8 mouse cellular contexts compared by ENCODE assay signal in genomic region chr9:96758749-96759597, GRCm38 (mm10). TPM values are rescaled to one million over a fixed set of nuclear protein-coding genes. Genes with fewer than 3 reads are reported as not detected.
DNase-seq lines count a peak whose midpoint lies in the region; ATAC-seq and TF ChIP-seq lines count a peak whose summit lies in the region.

No protein-coding gene starts in this region.

- H3K4me3 ChIP-seq in erythroblast, embryonic 14.5 days (replicated peaks): peak overlapping the region; percentile 49
- peak overlapping the region; percentile 44 for H3K4me3 ChIP-seq in heart, embryonic 12.5 days
- H3K4me3 ChIP-seq in kidney, embryonic 16.5 days (ENCODE audit: low read length): peak overlapping the region; percentile 36

- H3K27me3 ChIP-seq in erythroblast, embryonic 14.5 days (ENCODE audit: control insufficient read depth): no peaks in the 10 kb centered on the region
- no peaks in the 10 kb centered on the region for H3K27me3 ChIP-seq in heart, embryonic 12.5 days (replicated peaks)
- no peaks in the 10 kb centered on the region for H3K27me3 ChIP-seq in kidney, embryonic 16.5 days (ENCODE audit: insufficient read depth, low read length)
- no peaks in the 10 kb centered on the region for H3K27me3 ChIP-seq in splenic B cell, adult 2 months (ENCODE audit: control insufficient read depth, insufficient read depth, low read length, poor library complexity, severe bottlenecking)

- no peak for TF ChIP-seq POLR2A in brain, embryonic 14.5 days (IDR thresholded peaks at IDR 0.05; ENCODE audit: borderline replicate concordance, extremely low read depth, insufficient read depth, insufficient read length, poor library complexity, severe bottlenecking)

- peak; percentile 86 for ATAC-seq in heart, embryonic 12.5 days (ENCODE audit: insufficient number of reproducible peaks, low FRiP score)
- peak; percentile 90 for ATAC-seq in kidney, embryonic 16.5 days (ENCODE audit: low FRiP score, low TSS enrichment)

- peak overlapping the region; percentile 66 for H3K4me2 ChIP-seq in heart, embryonic 12.5 days
- peak overlapping the region; percentile 53 for H3K4me2 ChIP-seq in kidney, embryonic 16.5 days (replicated peaks; ENCODE audit: low read depth, low read length)

- peak; percentile 86 for TF ChIP-seq CTCF in brain, embryonic 14.5 days (IDR thresholded peaks at IDR 0.05; ENCODE audit: borderline replicate concordance, extremely low read depth, insufficient read depth, insufficient read length)

- WGBS in heart, embryonic 12.5 days: 8% methylated on average over 22 of the region's 22 CpGs
- WGBS in kidney, embryonic 16.5 days: 10% methylated on average over 22 of the region's 22 CpGs

- DNase-seq in CD4-positive, CD25-positive, alpha-beta regulatory T cell, adult 2 months (ENCODE audit: low read depth, low spot score): peak; percentile 91
- peak; percentile 95 for DNase-seq in brain, embryonic 14.5 days (ENCODE audit: low read depth)
- DNase-seq in liver: peak; percentile 64
- DNase-seq in monocyte, adult 2 months (ENCODE audit: low read depth in 1 of 2, low spot score in 2 of 2): peak; percentile 32 to 34
- DNase-seq in splenic B cell, adult 2 months (ENCODE audit: low read depth, low spot score): peak; percentile 90

- peak overlapping the region; percentile 65; the same call in 1 of the 2 replicates for H3K9ac ChIP-seq in heart, embryonic 12.5 days
- H3K9ac ChIP-seq in kidney, embryonic 16.5 days (replicated peaks; ENCODE audit: low read length): peak overlapping the region; percentile 52

- H3K36me3 ChIP-seq in erythroblast, embryonic 14.5 days (ENCODE audit: control insufficient read depth): no peaks in the 10 kb centered on the region
- H3K36me3 ChIP-seq in heart, embryonic 12.5 days: no peaks in the 10 kb centered on the region
- H3K36me3 ChIP-seq in kidney, embryonic 16.5 days (ENCODE audit: insufficient read depth, low read length): no peaks in the 10 kb centered on the region
- no peaks in the 10 kb centered on the region for H3K36me3 ChIP-seq in splenic B cell, adult 2 months (ENCODE audit: control insufficient read depth, insufficient read depth, low read length, poor library complexity, severe bottlenecking)

- no peaks in the 10 kb centered on the region for H3K9me3 ChIP-seq in erythroblast, embryonic 14.5 days (ENCODE audit: control insufficient read depth, low read length)
- H3K9me3 ChIP-seq in heart, embryonic 12.5 days (replicated peaks): 0 out of 2 replicates have a peak, but pooled peaks cover 4% of the 10 kb centered on the region
- H3K9me3 ChIP-seq in kidney, embryonic 16.5 days (ENCODE audit: low read length): no peaks in the 10 kb centered on the region

- peak overlapping the region; percentile 78 for H3K27ac ChIP-seq in heart, embryonic 12.5 days (ENCODE audit: poor library complexity, severe bottlenecking)
- 0 out of 2 replicates have a peak overlapping the region, but pooled peaks have one; percentile 44 for H3K27ac ChIP-seq in kidney, embryonic 16.5 days (ENCODE audit: low read length)

- peaks cover 10% of the 10 kb centered on the region for H3K4me1 ChIP-seq in erythroblast, embryonic 14.5 days (ENCODE audit: control insufficient read depth)
- H3K4me1 ChIP-seq in heart, embryonic 12.5 days (replicated peaks): peaks cover 9% of the 10 kb centered on the region
- no peaks in the 10 kb centered on the region for H3K4me1 ChIP-seq in kidney, embryonic 16.5 days (ENCODE audit: insufficient read depth, low read length)

RNA-seq across cellular contexts. Expression of gene Zbtb38, which starts 6.3 kb away (rescaled TPM):
- 8.3 and 15.0 TPM in 2 replicates for polyA plus RNA-seq in brain, embryonic 14.5 days (2012; rRNA removed)
- polyA plus RNA-seq in erythroblast, embryonic 14.5 days (2012): 0.01 TPM in 2 replicates
- 31.3 and 32.1 TPM in 2 replicates for polyA plus RNA-seq in heart, embryonic 12.5 days (2016; fragmentation: Nextera tagmentation; extraction: Ambion mirVana)
- polyA plus RNA-seq in kidney, embryonic 16.5 days (2015; fragmentation: Nextera tagmentation; extraction: Ambion mirVana): 22.1 and 24.8 TPM in 2 replicates

Comparison
In these comparisons a context has a peak if more than half of its experiments do, and no peak if none do; other contexts are left out.
1. Peak in every context shown above with its lines: DNase-seq, ATAC-seq, H3K4me3 ChIP-seq and H3K27ac ChIP-seq.
2. DNase-seq: peak in every context shown above with its lines; median percentile 95 in brain, embryonic 14.5 days; 91 in CD4-positive, CD25-positive, alpha-beta regulatory T cell, adult 2 months; 90 in splenic B cell, adult 2 months; 64 in liver; 33 in monocyte, adult 2 months.